Mouse (Mus musculus): Measurements from ENCODE around the gene Vstm2l. TPM values are rescaled to one million over a fixed set of nuclear protein-coding genes. Genes with fewer than 3 reads are reported as not detected.
A peak's percentile ranks its signal among the peaks of the same experiment; 100 is the strongest.

Gene Vstm2l
- polyA plus RNA-seq, 1 experiment from 2014 or later = 0.74 TPM

DNA sequence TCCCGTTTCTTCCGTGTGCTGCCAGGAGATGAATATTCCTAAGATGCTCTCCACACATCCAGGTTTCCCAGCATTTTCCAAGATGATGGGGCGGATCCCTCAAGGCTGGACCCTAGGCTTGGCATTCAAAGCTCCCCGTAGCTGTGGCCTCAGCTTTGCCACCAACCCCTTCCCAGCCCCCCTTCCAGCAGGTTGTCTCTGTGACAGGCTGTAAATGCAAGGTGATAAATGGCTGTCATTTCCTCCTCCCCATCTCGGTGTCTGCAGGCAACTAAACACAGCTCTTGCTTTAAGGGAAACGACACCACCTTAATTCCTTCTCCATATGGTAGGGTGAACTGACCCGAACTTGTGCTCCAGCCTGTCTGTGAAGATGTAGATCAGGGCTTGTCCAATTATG lies 61.1 kb downstream of the Vstm2l start:
- ATAC-seq (replicated peaks; ENCODE audit: low FRiP score) = no peak

DNA sequence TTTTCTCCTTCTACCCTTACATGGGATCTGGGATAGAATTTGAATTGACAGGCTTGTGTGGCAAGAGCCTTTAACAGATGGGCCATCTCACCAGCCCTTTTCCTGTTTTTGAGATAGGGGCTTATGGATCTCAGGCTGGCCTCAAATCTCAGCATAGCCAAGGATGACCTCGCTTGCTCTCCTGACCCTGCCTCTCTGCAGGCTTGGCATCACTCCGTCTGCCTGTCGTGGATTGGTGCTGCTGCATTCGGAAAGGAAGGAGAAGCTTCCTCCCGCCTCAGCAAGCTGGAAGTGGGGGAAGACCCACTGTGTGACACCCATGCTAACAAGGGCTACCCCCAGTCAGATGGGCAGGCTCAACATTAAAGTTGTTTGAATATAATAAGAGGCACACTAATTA lies 64.8 kb downstream of the Vstm2l start:
- peaks cover 20% of the 10 kb centered on the region for H3K4me1 ChIP-seq
- no peak overlapping the region for H3K9ac ChIP-seq
- no peak for ATAC-seq (replicated peaks; ENCODE audit: low FRiP score)
- peaks cover 16% of the 10 kb centered on the region for H3K36me3 ChIP-seq
- WGBS = 60% methylated on average over 5 of the region's 5 CpGs
- no peaks in the 10 kb centered on the region for H3K9me3 ChIP-seq (replicated peaks)
- no peak overlapping the region for H3K27ac ChIP-seq
- no peak overlapping the region for H3K4me3 ChIP-seq (replicated peaks)
- peaks cover 14% of the 10 kb centered on the region; the same call in 1 of the 2 replicates for H3K27me3 ChIP-seq
- H3K4me2 ChIP-seq = no peak overlapping the region

More for the DNA sequence above, 61.1 kb downstream of the Vstm2l start:
- Histone ChIP-seq H3K36me3 (0 out of 2 replicates have a peak, but pooled peaks cover under 1% of the 10 kb centered on the region), H3K4me3 (replicated peaks) (no peak overlapping the region), H3K27ac (no peak overlapping the region), H3K4me1 (peaks cover 20% of the 10 kb centered on the region), H3K9me3 (replicated peaks) (no peaks in the 10 kb centered on the region), H3K27me3 (peaks cover 20% of the 10 kb centered on the region; the same call in 1 of the 2 replicates), H3K9ac (no peak overlapping the region), H3K4me2 (peak overlapping the region; percentile 39)
- WGBS = under 1% methylated on average over 7 of the region's 7 CpGs

DNA sequence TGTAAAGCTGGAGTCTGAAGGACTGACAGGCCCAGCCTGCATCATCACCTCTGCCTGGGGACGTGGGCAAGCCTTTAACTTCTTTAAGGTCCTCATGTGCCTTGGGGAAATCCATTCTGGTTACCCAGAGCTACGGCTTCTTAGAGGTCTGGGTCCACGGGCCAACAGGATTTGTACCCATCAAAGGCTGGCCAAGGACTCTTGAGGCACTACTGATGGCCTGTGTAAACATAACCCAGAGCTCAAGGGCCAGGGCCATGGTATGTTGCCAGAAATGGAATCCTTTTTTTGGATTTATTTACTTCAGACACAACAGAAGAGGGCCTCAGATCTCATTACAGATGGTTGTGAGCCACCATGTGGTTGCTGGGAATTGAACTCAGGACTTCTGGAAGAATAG lies 68.3 kb downstream of the Vstm2l start:
- H3K4me2 ChIP-seq = no peak overlapping the region
- WGBS = 88% methylated on average over 3 of the region's 3 CpGs

DNA sequence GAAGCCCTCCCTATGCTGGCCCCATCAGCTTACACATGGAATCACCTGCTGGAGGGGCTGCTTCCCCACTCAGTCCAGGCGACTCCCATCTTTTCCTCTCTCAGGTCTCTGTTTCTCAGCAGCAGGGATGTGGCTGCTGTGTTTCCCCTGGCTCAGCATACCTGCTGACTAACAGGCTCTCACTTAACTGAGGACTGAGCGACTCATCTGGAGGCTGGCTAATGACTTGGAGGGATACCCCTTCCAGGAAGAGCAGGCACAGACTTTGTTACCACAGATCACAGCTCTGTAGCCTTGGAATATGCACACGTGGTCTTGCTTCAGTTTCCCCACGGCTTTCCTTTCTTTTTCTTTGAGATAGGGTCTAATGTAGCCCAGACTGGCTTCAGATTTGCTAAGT lies 68.8 kb downstream of the Vstm2l start:
- Histone ChIP-seq H3K4me2 (no peak overlapping the region), H3K27ac (no peak overlapping the region), H3K27me3 (no peaks in the 10 kb centered on the region), H3K36me3 (peaks cover 30% of the 10 kb centered on the region), H3K4me3 (replicated peaks) (no peak overlapping the region), H3K9me3 (replicated peaks) (no peaks in the 10 kb centered on the region), H3K4me1 (no peaks in the 10 kb centered on the region), H3K9ac (no peak overlapping the region)
- 87% methylated on average over 4 of the region's 4 CpGs for WGBS
- ATAC-seq (replicated peaks; ENCODE audit: low FRiP score) = no peak

More for the DNA sequence above, 68.3 kb downstream of the Vstm2l start:
- H3K9me3 ChIP-seq (replicated peaks) = no peaks in the 10 kb centered on the region
- ATAC-seq (replicated peaks; ENCODE audit: low FRiP score) = no peak
- H3K36me3 ChIP-seq = peaks cover 29% of the 10 kb centered on the region
- no peaks in the 10 kb centered on the region for H3K27me3 ChIP-seq
- H3K4me1 ChIP-seq = no peaks in the 10 kb centered on the region
- no peak overlapping the region for H3K9ac ChIP-seq
- no peak overlapping the region for H3K4me3 ChIP-seq (replicated peaks)
- H3K27ac ChIP-seq = no peak overlapping the region

DNA sequence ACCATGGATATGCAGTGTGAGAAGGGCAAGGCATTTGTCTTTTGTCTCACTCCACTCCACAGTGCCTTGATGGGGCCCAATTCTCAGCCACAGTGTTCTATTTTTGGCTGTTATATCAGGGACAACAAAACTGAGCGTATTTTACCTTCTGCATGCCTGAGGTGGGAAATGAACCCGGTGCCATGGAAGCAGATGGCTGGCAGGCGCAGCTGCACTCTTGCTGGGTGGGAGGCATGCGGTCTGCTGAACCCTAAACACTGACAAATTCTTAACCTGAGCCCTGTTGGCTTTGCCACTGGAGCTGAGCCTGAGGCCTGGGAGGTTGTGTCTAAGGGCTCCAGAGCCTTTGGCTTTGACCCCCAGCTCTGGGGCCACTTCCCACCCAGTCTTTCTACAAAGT lies 71.2 kb downstream of the Vstm2l start:
- Histone ChIP-seq H3K27ac (no peak overlapping the region), H3K4me3 (replicated peaks) (no peak overlapping the region), H3K4me2 (no peak overlapping the region), H3K27me3 (no peaks in the 10 kb centered on the region), H3K9ac (no peak overlapping the region), H3K4me1 (peaks cover 11% of the 10 kb centered on the region), H3K9me3 (replicated peaks) (no peaks in the 10 kb centered on the region), H3K36me3 (peaks cover 37% of the 10 kb centered on the region)
- 90% methylated on average over 4 of the region's 4 CpGs for whole genome bisulfite sequencing
- no peak for ATAC-seq (replicated peaks; ENCODE audit: low FRiP score)

DNA sequence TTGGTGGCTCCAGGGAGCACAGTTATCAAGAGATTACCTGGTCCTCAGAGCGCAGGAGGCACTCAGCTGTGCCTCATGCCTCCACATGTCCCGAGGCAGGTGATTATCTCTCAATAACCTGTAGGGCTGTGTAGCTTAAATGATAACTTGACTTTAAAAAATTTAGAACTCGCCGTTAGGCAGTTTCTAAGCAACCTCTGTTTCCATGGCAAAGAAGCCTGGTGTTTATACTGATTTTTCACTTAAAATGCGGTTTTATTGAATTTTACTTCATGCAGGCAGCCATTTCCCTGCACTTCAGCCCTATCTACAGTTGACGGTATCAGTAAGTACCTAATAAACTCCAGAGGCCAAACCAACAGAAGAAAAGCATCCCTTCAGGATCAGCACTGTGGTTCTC lies 71.8 kb downstream of the Vstm2l start:
- Histone ChIP-seq H3K27me3 (no peaks in the 10 kb centered on the region), H3K27ac (no peak overlapping the region), H3K4me3 (replicated peaks) (no peak overlapping the region), H3K36me3 (peaks cover 37% of the 10 kb centered on the region), H3K9ac (no peak overlapping the region), H3K4me2 (no peak overlapping the region), H3K9me3 (replicated peaks) (no peaks in the 10 kb centered on the region), H3K4me1 (peaks cover 11% of the 10 kb centered on the region)
- ATAC-seq (replicated peaks; ENCODE audit: low FRiP score) = no peak
- 85% methylated on average over 6 of the region's 6 CpGs for WGBS

DNA sequence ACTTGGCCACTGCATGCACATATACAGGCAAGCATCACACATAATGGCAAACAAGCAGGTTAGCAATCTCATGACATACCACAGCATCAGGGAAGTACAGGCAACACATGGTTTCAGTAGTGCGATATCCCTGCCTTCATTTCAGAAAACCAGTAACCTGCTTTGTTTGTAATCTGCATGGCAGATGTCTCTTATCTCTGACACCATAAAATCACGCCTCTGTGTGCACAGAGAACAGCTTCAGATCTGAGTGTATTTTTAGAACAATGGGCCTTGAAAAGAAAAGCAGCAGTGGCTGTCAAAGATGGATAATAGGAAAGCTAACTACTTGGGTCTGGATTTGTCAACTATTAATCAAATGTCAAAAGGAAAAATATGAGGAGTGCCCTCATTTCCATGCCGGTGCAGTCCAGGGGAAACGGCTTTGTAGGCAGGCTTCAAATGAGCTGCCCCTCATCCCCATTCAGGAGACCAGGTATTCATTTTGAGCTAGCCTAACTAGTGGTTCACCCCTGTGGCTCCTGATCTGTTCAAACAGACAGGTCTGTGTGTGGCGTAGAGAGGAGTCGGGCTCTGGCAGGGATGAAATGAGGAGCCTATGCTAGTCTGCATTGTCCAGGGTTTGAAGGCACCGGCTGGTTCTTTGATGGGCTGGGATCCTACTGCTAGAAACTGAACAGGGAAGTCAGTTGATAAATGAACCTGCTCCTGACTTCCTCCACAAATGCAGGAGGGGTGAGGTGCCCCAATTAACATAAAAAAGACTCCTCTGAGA lies 74.2 kb downstream of the Vstm2l start:
- Histone ChIP-seq H3K4me3 (replicated peaks) (no peak overlapping the region), H3K9ac (no peak overlapping the region), H3K4me1 (peaks cover 11% of the 10 kb centered on the region), H3K4me2 (no peak overlapping the region), H3K27ac (no peak overlapping the region), H3K27me3 (no peaks in the 10 kb centered on the region), H3K9me3 (replicated peaks) (no peaks in the 10 kb centered on the region), H3K36me3 (peaks cover 49% of the 10 kb centered on the region)
- ATAC-seq (replicated peaks; ENCODE audit: low FRiP score) = no peak
- 76% methylated on average over 7 of the region's 7 CpGs for WGBS

DNA sequence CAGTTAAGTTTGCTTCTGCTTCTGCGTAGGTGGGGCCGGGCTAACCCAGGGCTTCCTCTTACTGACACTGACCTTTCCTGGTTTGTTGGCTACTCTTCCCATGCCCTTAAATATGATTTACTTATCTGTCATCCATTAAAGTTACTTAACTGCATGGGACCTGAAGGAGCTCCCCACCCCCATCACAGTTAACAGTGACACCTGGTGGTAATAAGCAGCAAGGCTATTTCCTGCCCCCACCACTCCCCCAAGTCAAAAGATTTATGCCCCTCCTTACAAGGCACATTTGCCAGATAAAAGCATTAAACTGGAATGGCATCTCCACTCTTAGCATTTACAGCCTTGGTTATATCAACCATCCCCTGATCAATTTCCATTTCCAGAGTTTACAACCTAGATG lies 75.5 kb downstream of the Vstm2l start:
- Histone ChIP-seq H3K4me2 (no peak overlapping the region), H3K4me1 (peaks cover 11% of the 10 kb centered on the region), H3K9me3 (replicated peaks) (no peaks in the 10 kb centered on the region), H3K9ac (no peak overlapping the region), H3K27me3 (no peaks in the 10 kb centered on the region), H3K4me3 (replicated peaks) (no peak overlapping the region), H3K36me3 (peaks cover 56% of the 10 kb centered on the region), H3K27ac (no peak overlapping the region)
- ATAC-seq (replicated peaks; ENCODE audit: low FRiP score) = no peak
- WGBS = 55% methylated on average over 2 of the region's 2 CpGs

DNA sequence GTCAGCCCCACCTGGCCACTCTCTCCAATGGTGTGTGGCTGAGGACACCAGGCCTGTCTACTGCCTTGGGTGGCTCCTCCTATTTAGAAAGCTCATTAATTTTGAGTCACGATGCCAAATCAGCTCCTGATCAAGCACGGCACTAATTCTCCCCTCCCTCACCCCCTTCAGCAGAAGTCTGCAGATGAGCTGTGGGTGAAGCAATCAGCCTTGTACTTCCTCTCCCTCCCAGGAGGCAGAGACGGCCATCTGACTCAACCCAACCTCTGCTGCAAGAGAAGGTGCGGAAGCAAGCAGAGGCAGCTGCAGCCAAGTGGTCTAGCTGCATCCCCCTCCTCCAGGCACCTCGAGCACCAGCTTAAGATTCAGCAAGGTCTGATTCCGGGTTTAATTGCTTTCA lies 76.6 kb downstream of the Vstm2l start:
- Histone ChIP-seq H3K36me3 (peaks cover 63% of the 10 kb centered on the region), H3K4me1 (peaks cover 11% of the 10 kb centered on the region), H3K9ac (no peak overlapping the region), H3K4me3 (replicated peaks) (no peak overlapping the region), H3K9me3 (replicated peaks) (no peaks in the 10 kb centered on the region), H3K27me3 (no peaks in the 10 kb centered on the region), H3K4me2 (no peak overlapping the region), H3K27ac (no peak overlapping the region)
- no peak for ATAC-seq (replicated peaks; ENCODE audit: low FRiP score)
- WGBS = 47% methylated on average over 6 of the region's 6 CpGs

DNA sequence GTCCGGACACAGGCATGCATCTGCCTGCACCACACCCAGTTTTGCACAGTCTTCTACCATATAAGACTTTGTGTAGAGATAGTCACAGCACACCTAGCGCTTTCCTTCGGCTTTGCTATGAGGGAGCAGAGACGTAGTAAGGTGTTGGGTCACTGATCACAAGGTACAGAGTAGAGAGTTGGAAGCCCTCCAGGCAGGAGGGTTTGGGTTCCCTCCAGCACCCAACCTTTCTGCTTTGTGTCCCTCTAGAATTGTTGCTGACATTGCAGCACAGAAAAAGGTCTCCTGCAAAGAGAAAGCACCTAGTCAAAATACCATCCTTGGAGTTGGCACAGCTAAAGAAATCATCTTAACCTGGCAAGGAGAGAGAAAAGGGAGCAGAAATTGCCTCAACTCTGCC lies 78.0 kb downstream of the Vstm2l start:
- Histone ChIP-seq H3K4me1 (peaks cover 11% of the 10 kb centered on the region), H3K4me3 (replicated peaks) (no peak overlapping the region), H3K9ac (no peak overlapping the region), H3K27me3 (no peaks in the 10 kb centered on the region), H3K9me3 (replicated peaks) (no peaks in the 10 kb centered on the region), H3K36me3 (peaks cover 71% of the 10 kb centered on the region), H3K27ac (no peak overlapping the region), H3K4me2 (no peak overlapping the region)
- no peak for ATAC-seq (replicated peaks; ENCODE audit: low FRiP score)
- whole genome bisulfite sequencing = 87% methylated on average over 4 of the region's 4 CpGs
